Mouse (Mus musculus) hindbrain, embryonic 12.5 days (tissue): ENCODE measurements around the gene Rad51b. TPM values are rescaled to one million over a fixed set of nuclear protein-coding genes. Genes with fewer than 3 reads are reported as not detected.

Source experiments
- ATAC-seq: fragments of 200-750 bp; cut with Nextera tagmentation; 2 replicates; pipeline ENCODE4 v1.8.0; 2017; ENCODE audit warnings: moderate TSS enrichment; ENCODE audit not compliant: low FRiP score
- H3K27ac ChIP-seq: fragments of 300-500 bp; sonication (generic); 2 replicates; pipeline ENCODE4 v1.5.1; 2016; ENCODE audit warnings: mild to moderate bottlenecking
- H3K27me3 ChIP-seq: fragments of 300-500 bp; sonication (generic); 2 replicates; pipeline ENCODE4 v1.6.1; 2016; ENCODE audit warnings: mild to moderate bottlenecking
- H3K36me3 ChIP-seq: fragments of 300-500 bp; sonication (generic); 2 replicates; pipeline ENCODE4 v1.6.1; 2016; ENCODE audit warnings: mild to moderate bottlenecking
- H3K4me1 ChIP-seq: fragments of 300-500 bp; sonication (generic); 2 replicates; pipeline ENCODE4 v1.6.1; 2016
- H3K4me2 ChIP-seq: fragments of 300-500 bp; sonication (generic); replicated peaks from 2 replicates; pipeline ENCODE4 v1.6.1; 2016; ENCODE audit warnings: mild to moderate bottlenecking
- H3K4me3 ChIP-seq: fragments of 300-500 bp; sonication (generic); 2 replicates; pipeline ENCODE4 v1.5.1; 2016; ENCODE audit warnings: mild to moderate bottlenecking
- H3K9ac ChIP-seq: fragments of 300-500 bp; sonication (generic); 2 replicates; pipeline ENCODE4 v1.6.1; 2016; ENCODE audit warnings: mild to moderate bottlenecking, moderate library complexity
- H3K9me3 ChIP-seq: fragments of 300-500 bp; sonication (generic); replicated peaks from 2 replicates; pipeline ENCODE4 v1.6.1; 2016; ENCODE audit warnings: mild to moderate bottlenecking
- WGBS: fragments of 180-500 bp; shearing (Covaris S2); methylation state at CpG from one replicate; pipeline ENCODE4 v1.1.7; 2016; 5-methylcytosine and 5-hydroxymethylcytosine counted together
- polyA plus RNA-seq: library from polyadenylated mRNA; unstranded; fragments of >200 nt; fragmentation: Nextera tagmentation; extraction: Ambion mirVana; gene quantifications from 2 replicates; pipeline ENCODE4 v1.2.1, GENCODE M21; 2016

Rad51b gene
- polyA plus RNA-seq, 1 experiment from 2014 or later = 5.2 TPM

- Histone ChIP-seq H3K4me3 (no peak overlapping the region), H3K27me3 (no peaks in the 10 kb centered on the region), H3K9ac (no peak overlapping the region), H3K36me3 (no peaks in the 10 kb centered on the region), H3K9me3 (no peaks in the 10 kb centered on the region), H3K4me1 (no peaks in the 10 kb centered on the region; the same call in 1 of the 2 replicates), H3K4me2 (no peak overlapping the region), H3K27ac (no peak overlapping the region)
- 69% methylated on average over 9 of the region's 9 CpGs for WGBS
- ATAC-seq = no peak
These were observed 87.7 kb downstream of the Rad51b start for GRCm38 (mm10) chr12:79384787-79385186.

GRCm38 (mm10) chr12:79385199-79385598 lies 88.1 kb downstream of the Rad51b start:
- ATAC-seq = no peak
- WGBS = 81% methylated on average over 5 of the region's 5 CpGs
- Histone ChIP-seq H3K4me3 (no peak overlapping the region), H3K27ac (no peak overlapping the region), H3K4me1 (no peaks in the 10 kb centered on the region; the same call in 1 of the 2 replicates), H3K9me3 (no peaks in the 10 kb centered on the region), H3K36me3 (no peaks in the 10 kb centered on the region), H3K9ac (no peak overlapping the region), H3K4me2 (no peak overlapping the region), H3K27me3 (no peaks in the 10 kb centered on the region)

GRCm38 (mm10) chr12:79387886-79388285 lies 90.8 kb downstream of the Rad51b start:
- no peak overlapping the region for H3K4me3 ChIP-seq
- H3K4me2 ChIP-seq = no peak overlapping the region
- H3K4me1 ChIP-seq = no peaks in the 10 kb centered on the region; the same call in 1 of the 2 replicates
- no peaks in the 10 kb centered on the region for H3K36me3 ChIP-seq
- no peaks in the 10 kb centered on the region for H3K27me3 ChIP-seq
- ATAC-seq = no peak
- 86% methylated on average over 6 of the region's 6 CpGs for whole genome bisulfite sequencing
- no peaks in the 10 kb centered on the region for H3K9me3 ChIP-seq
- H3K27ac ChIP-seq = no peak overlapping the region
- H3K9ac ChIP-seq = no peak overlapping the region

GRCm38 (mm10) chr12:79389251-79389650 lies 92.2 kb downstream of the Rad51b start:
- 90% methylated on average over 3 of the region's 3 CpGs for WGBS
- no peaks in the 10 kb centered on the region for H3K4me1 ChIP-seq
- no peak for ATAC-seq

DNA sequence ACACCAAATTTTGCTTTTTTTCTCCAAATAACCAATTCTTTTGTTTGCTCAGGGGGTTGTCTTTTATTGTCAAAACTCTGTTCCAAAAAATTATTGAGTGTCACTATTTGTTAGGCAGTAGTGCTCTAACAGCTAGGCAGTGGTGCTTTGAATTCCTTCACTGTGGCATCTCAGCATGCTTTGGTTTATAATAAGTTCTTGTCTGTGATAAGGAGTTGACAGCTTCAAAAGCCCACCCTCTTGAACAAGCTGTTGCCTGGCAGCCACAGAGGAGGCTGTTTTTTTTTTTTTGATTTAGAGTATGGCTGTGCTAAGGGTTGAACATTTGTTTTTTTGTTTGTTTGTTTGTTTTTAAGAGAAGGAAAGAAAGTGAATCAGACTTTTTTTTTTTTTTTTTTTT lies 92.9 kb downstream of the Rad51b start:
- no peak overlapping the region for H3K4me3 ChIP-seq
- no peaks in the 10 kb centered on the region for H3K36me3 ChIP-seq
- no peaks in the 10 kb centered on the region for H3K27me3 ChIP-seq
- no peak overlapping the region for H3K4me2 ChIP-seq
- no peak overlapping the region for H3K9ac ChIP-seq
- no peak overlapping the region for H3K27ac ChIP-seq
- no peak for ATAC-seq
- H3K9me3 ChIP-seq = no peaks in the 10 kb centered on the region
- H3K4me1 ChIP-seq = no peaks in the 10 kb centered on the region

More at GRCm38 (mm10) chr12:79389251-79389650, 92.2 kb downstream of the Rad51b start:
- no peaks in the 10 kb centered on the region for H3K9me3 ChIP-seq
- no peak overlapping the region for H3K9ac ChIP-seq
- H3K4me3 ChIP-seq = no peak overlapping the region
- H3K27ac ChIP-seq = no peak overlapping the region
- no peaks in the 10 kb centered on the region for H3K36me3 ChIP-seq
- H3K27me3 ChIP-seq = no peaks in the 10 kb centered on the region
- H3K4me2 ChIP-seq = no peak overlapping the region

GRCm38 (mm10) chr12:79393636-79394035 lies 96.6 kb downstream of the Rad51b start:
- H3K27me3 ChIP-seq = no peaks in the 10 kb centered on the region
- no peaks in the 10 kb centered on the region for H3K36me3 ChIP-seq
- no peak for ATAC-seq
- H3K9ac ChIP-seq = no peak overlapping the region
- no peak overlapping the region for H3K27ac ChIP-seq
- no peak overlapping the region for H3K4me2 ChIP-seq
- no peaks in the 10 kb centered on the region for H3K9me3 ChIP-seq
- H3K4me3 ChIP-seq = no peak overlapping the region
- H3K4me1 ChIP-seq = no peaks in the 10 kb centered on the region
- 91% methylated on average over 2 of the region's 2 CpGs for WGBS

GRCm38 (mm10) chr12:79403992-79404391 lies 106.9 kb downstream of the Rad51b start:
- Histone ChIP-seq H3K4me1 (no peaks in the 10 kb centered on the region), H3K27me3 (no peaks in the 10 kb centered on the region), H3K9me3 (no peaks in the 10 kb centered on the region), H3K27ac (no peak overlapping the region), H3K36me3 (no peaks in the 10 kb centered on the region), H3K4me3 (no peak overlapping the region), H3K4me2 (no peak overlapping the region), H3K9ac (no peak overlapping the region)
- WGBS = 77% methylated on average over 3 of the region's 3 CpGs
- ATAC-seq = no peak

DNA sequence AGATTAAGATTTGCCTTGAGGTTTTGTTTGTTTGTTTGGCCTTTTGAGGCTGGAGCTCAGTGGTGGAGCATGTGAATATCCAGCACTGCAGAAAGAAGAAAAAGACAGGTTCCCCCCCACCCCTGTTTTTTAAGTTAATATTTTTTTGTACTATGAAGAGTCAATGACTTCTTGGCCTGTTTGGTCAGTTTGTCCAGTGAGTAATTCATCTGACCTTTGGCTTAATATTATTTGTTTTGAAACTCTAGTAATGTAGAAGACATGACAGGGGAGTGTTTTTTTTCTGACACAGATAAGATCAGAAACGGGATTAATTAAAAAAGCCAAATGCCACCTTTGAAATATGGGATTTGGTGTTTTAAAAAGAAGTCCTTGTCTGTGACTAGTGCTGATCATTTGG lies 107.4 kb downstream of the Rad51b start:
- H3K27ac ChIP-seq = no peak overlapping the region
- no peaks in the 10 kb centered on the region for H3K27me3 ChIP-seq
- no peak for ATAC-seq
- H3K4me3 ChIP-seq = no peak overlapping the region
- H3K4me1 ChIP-seq = 0 out of 2 replicates have a peak, but pooled peaks cover 3% of the 10 kb centered on the region
- no peaks in the 10 kb centered on the region for H3K36me3 ChIP-seq
- WGBS = 70% methylated on average over 1 of the region's 1 CpGs
- no peaks in the 10 kb centered on the region for H3K9me3 ChIP-seq
- no peak overlapping the region for H3K9ac ChIP-seq
- H3K4me2 ChIP-seq = no peak overlapping the region

- Histone ChIP-seq H3K9me3 (no peaks in the 10 kb centered on the region), H3K27me3 (no peaks in the 10 kb centered on the region), H3K27ac (no peak overlapping the region), H3K4me3 (no peak overlapping the region), H3K4me2 (no peak overlapping the region), H3K4me1 (0 out of 2 replicates have a peak, but pooled peaks cover 8% of the 10 kb centered on the region), H3K36me3 (no peaks in the 10 kb centered on the region), H3K9ac (no peak overlapping the region)
- WGBS = 65% methylated on average over 2 of the region's 2 CpGs
- ATAC-seq = no peak
These were observed 111.6 kb downstream of the Rad51b start for GRCm38 (mm10) chr12:79408677-79409076.

DNA sequence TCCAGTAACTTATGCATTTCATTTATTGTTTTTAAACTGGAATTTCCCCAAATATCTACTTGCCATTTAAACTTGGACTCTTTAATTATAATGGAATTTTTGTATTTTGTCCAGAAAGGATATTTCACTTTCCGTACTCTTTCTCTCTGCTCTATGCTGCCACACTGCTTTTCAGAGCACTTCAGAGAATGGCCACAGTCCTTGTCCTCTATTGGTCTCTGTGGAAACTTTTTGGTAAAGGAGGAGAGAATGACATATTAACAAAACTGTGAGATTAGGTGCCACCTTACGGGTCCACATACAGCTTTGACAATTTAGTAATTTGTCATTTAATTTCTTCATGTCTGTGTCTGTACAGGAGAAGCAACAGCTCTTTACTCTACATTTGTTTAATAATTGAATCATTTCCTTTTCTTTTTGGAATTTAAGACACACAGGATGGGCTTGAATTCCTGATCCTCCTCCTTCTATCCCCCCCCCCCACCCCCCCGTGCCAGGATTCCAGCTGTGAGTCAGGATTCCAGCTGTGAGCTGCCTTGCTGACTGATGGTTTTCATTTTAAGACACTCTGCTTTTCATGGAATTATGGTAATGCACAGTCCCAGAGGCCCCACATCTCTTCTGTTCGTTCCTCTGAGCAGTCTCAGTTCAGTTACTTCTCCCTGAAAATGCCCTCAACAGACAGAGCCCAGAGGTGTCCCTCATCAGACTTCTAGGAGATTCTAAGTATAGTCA lies 112.2 kb downstream of the Rad51b start:
- no peaks in the 10 kb centered on the region for H3K36me3 ChIP-seq
- no peak overlapping the region for H3K4me3 ChIP-seq
- peak overlapping the region; percentile 4; the same call in 1 of the 2 replicates for H3K27ac ChIP-seq
- H3K9ac ChIP-seq = no peak overlapping the region
- H3K4me2 ChIP-seq = no peak overlapping the region
- no peaks in the 10 kb centered on the region for H3K9me3 ChIP-seq
- H3K4me1 ChIP-seq = 0 out of 2 replicates have a peak, but pooled peaks cover 8% of the 10 kb centered on the region
- H3K27me3 ChIP-seq = no peaks in the 10 kb centered on the region
- 46% methylated on average over 3 of the region's 4 CpGs for WGBS
- no peak for ATAC-seq

DNA sequence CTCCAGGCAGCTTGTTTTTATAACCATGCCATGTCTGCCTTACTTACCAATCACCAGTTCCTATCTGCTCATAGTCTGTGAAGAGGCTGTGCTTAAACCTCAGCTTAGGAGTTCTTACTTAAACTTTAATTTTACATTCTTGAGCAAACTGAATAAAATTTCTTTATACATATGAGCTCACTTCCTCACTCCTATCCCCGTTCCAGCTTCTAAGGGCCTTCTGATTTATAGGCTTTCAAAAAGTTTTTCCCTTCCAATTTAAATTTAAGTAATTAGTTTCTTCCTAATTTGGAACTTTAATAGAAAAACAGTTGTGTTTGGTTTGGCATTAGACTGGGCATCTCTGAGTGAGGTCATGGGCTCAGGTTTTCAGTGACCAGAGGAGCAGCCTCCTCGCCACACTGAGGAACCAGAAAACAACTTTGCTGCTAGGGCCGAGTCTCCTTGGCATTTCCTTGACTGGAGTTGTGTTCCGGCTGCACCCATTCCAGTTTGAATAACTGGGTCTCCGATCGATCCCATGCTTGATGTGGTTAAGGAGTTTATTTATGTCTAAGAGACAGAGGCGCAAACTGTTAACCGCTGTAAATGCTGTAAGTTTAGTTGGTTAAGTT lies 115.9 kb downstream of the Rad51b start:
- Histone ChIP-seq H3K4me2 (no peak overlapping the region), H3K9me3 (no peaks in the 10 kb centered on the region), H3K4me3 (no peak overlapping the region), H3K9ac (no peak overlapping the region), H3K27ac (no peak overlapping the region), H3K27me3 (no peaks in the 10 kb centered on the region), H3K4me1 (0 out of 2 replicates have a peak, but pooled peaks cover 8% of the 10 kb centered on the region), H3K36me3 (no peaks in the 10 kb centered on the region)
- ATAC-seq = no peak
- 87% methylated on average over 8 of the region's 8 CpGs for WGBS

DNA sequence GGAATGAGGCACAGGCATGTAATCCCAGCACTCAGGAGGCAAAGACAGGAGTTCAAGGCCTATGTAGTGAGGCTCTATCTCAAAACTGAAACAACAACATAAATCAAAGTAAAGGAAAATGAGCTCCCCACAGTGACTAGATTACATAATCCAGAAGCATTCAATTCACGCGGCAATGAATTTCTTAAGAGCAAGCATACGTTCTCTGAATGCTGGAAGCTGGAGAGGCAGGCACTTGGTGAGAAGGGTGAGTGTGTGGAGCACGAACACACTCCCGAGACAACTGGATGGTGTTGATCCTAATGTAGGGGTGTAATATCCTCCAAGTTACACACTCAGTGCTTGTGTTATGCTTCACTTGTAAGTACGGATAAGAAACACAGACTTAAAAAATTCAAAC lies 120.3 kb downstream of the Rad51b start:
- H3K27ac ChIP-seq = no peak overlapping the region
- ATAC-seq = no peak
- H3K4me2 ChIP-seq = no peak overlapping the region
- H3K4me3 ChIP-seq = no peak overlapping the region
- no peaks in the 10 kb centered on the region for H3K27me3 ChIP-seq
- WGBS = 88% methylated on average over 6 of the region's 6 CpGs
- H3K9me3 ChIP-seq = no peaks in the 10 kb centered on the region
- H3K36me3 ChIP-seq = no peaks in the 10 kb centered on the region
- H3K4me1 ChIP-seq = no peaks in the 10 kb centered on the region
- no peak overlapping the region for H3K9ac ChIP-seq

- H3K4me1 ChIP-seq = no peaks in the 10 kb centered on the region
- WGBS = 60% methylated on average over 6 of the region's 6 CpGs
- no peak for ATAC-seq
These were observed 123.5 kb downstream of the Rad51b start for GRCm38 (mm10) chr12:79420605-79421004.

More at GRCm38 (mm10) chr12:79420605-79421004, 123.5 kb downstream of the Rad51b start:
- Histone ChIP-seq H3K4me2 (no peak overlapping the region), H3K9ac (no peak overlapping the region), H3K27me3 (no peaks in the 10 kb centered on the region), H3K4me3 (no peak overlapping the region), H3K36me3 (no peaks in the 10 kb centered on the region), H3K27ac (no peak overlapping the region), H3K9me3 (no peaks in the 10 kb centered on the region)
